Mouse (Mus musculus) embryonic facial prominence, embryonic 13.5 days (tissue): ENCODE results near the gene Dscaml1. TPM values are rescaled to one million over a fixed set of nuclear protein-coding genes. Genes with fewer than 3 reads are reported as not detected.

Experiments
- ATAC-seq: fragments of 200-750 bp; cut with Nextera tagmentation; 2 replicates; pipeline ENCODE4 v1.8.0; 2017; ENCODE audit warnings: low read depth; ENCODE audit not compliant: insufficient number of reproducible peaks, insufficient read depth, low FRiP score, low TSS enrichment
- H3K27ac ChIP-seq: fragments of 300-500 bp; sonication (generic); 2 replicates; pipeline ENCODE4 v1.5.1; 2015; ENCODE audit warnings: moderate library complexity, mild to moderate bottlenecking, inconsistent platforms
- H3K27me3 ChIP-seq: fragments of 300-500 bp; sonication (generic); 2 replicates; pipeline ENCODE4 v1.6.1; 2015; ENCODE audit warnings: mild to moderate bottlenecking, inconsistent platforms
- H3K36me3 ChIP-seq: fragments of 300-500 bp; sonication (generic); 2 replicates; pipeline ENCODE4 v1.6.1; 2015; ENCODE audit warnings: mild to moderate bottlenecking, inconsistent platforms
- H3K4me1 ChIP-seq: fragments of 300-500 bp; sonication (generic); 2 replicates; pipeline ENCODE4 v1.6.1; 2015; ENCODE audit warnings: inconsistent platforms
- H3K4me2 ChIP-seq: fragments of 300-500 bp; sonication (generic); 2 replicates; pipeline ENCODE4 v1.6.1; 2015; ENCODE audit warnings: moderate library complexity, mild to moderate bottlenecking, inconsistent platforms
- H3K4me3 ChIP-seq: fragments of 300-500 bp; sonication (generic); 2 replicates; pipeline ENCODE4 v1.5.1; 2015; ENCODE audit warnings: mild to moderate bottlenecking, inconsistent platforms
- H3K9ac ChIP-seq: fragments of 300-500 bp; sonication (generic); 2 replicates; pipeline ENCODE4 v1.6.1; 2015; ENCODE audit warnings: mild to moderate bottlenecking, inconsistent platforms
- H3K9me3 ChIP-seq: fragments of 300-500 bp; sonication (generic); 2 replicates; pipeline ENCODE4 v1.6.1; 2016; ENCODE audit warnings: inconsistent platforms
- WGBS: fragments of 180-500 bp; shearing (Covaris S2); methylation state at CpG from one replicate; pipeline ENCODE4 v1.1.7; 2015; ENCODE audit warnings: mixed read lengths; 5-methylcytosine and 5-hydroxymethylcytosine counted together
- polyA plus RNA-seq: library from polyadenylated mRNA; unstranded; fragments of >200 nt; fragmentation: Nextera tagmentation; extraction: Ambion mirVana; gene quantifications from 2 replicates; pipeline ENCODE4 v1.2.1, GENCODE M21; 2015

The Dscaml1 gene
- polyA plus RNA-seq, 1 experiment from 2014 or later = 0.97 TPM

- no peak overlapping the region for H3K4me3 ChIP-seq
- no peak for ATAC-seq
Measured at GRCm38 (mm10) chr9:45457200-45457599, 30.8 kb downstream of the Dscaml1 start.

GRCm38 (mm10) chr9:45458363-45458762 lies 31.9 kb downstream of the Dscaml1 start:
- peaks cover 6% of the 10 kb centered on the region for H3K4me1 ChIP-seq
- no peaks in the 10 kb centered on the region for H3K36me3 ChIP-seq
- H3K9ac ChIP-seq = no peak overlapping the region
- 62% methylated on average over 14 of the region's 14 CpGs for WGBS
- no peak for ATAC-seq
- H3K27ac ChIP-seq = no peak overlapping the region
- no peaks in the 10 kb centered on the region for H3K9me3 ChIP-seq
- no peaks in the 10 kb centered on the region for H3K27me3 ChIP-seq
- no peak overlapping the region for H3K4me3 ChIP-seq
- no peak overlapping the region for H3K4me2 ChIP-seq

More at GRCm38 (mm10) chr9:45457200-45457599, 30.8 kb downstream of the Dscaml1 start:
- H3K27me3 ChIP-seq = no peaks in the 10 kb centered on the region
- no peak overlapping the region for H3K4me2 ChIP-seq
- H3K9me3 ChIP-seq = no peaks in the 10 kb centered on the region
- peak overlapping the region; percentile 13; the same call in 1 of the 2 replicates for H3K27ac ChIP-seq
- peaks cover 6% of the 10 kb centered on the region for H3K4me1 ChIP-seq
- no peaks in the 10 kb centered on the region for H3K36me3 ChIP-seq
- 38% methylated on average over 7 of the region's 7 CpGs for WGBS
- no peak overlapping the region for H3K9ac ChIP-seq

- no peak for ATAC-seq
- Histone ChIP-seq H3K9me3 (no peaks in the 10 kb centered on the region), H3K4me2 (no peak overlapping the region), H3K4me3 (no peak overlapping the region), H3K36me3 (no peaks in the 10 kb centered on the region), H3K27ac (peak overlapping the region; percentile 1; the same call in 1 of the 2 replicates), H3K9ac (no peak overlapping the region), H3K27me3 (no peaks in the 10 kb centered on the region), H3K4me1 (peaks cover 10% of the 10 kb centered on the region)
- WGBS = 34% methylated on average over 6 of the region's 6 CpGs
Measured at GRCm38 (mm10) chr9:45465396-45466019, 39.1 kb downstream of the Dscaml1 start.

GRCm38 (mm10) chr9:45468235-45468634 lies 41.8 kb downstream of the Dscaml1 start:
- Histone ChIP-seq H3K27ac (no peak overlapping the region), H3K9ac (no peak overlapping the region), H3K4me3 (no peak overlapping the region), H3K27me3 (peaks cover 2% of the 10 kb centered on the region; the same call in 1 of the 2 replicates), H3K4me1 (peaks cover 18% of the 10 kb centered on the region), H3K4me2 (no peak overlapping the region), H3K9me3 (no peaks in the 10 kb centered on the region), H3K36me3 (no peaks in the 10 kb centered on the region)
- WGBS = 68% methylated on average over 10 of the region's 10 CpGs
- no peak for ATAC-seq

- Histone ChIP-seq H3K27ac (no peak overlapping the region), H3K4me1 (peaks cover 10% of the 10 kb centered on the region; the same call in 1 of the 2 replicates), H3K4me2 (no peak overlapping the region), H3K27me3 (peaks cover 2% of the 10 kb centered on the region; the same call in 1 of the 2 replicates), H3K9me3 (no peaks in the 10 kb centered on the region), H3K36me3 (no peaks in the 10 kb centered on the region), H3K4me3 (no peak overlapping the region), H3K9ac (no peak overlapping the region)
- WGBS = 79% methylated on average over 10 of the region's 10 CpGs
- ATAC-seq = no peak
Measured at GRCm38 (mm10) chr9:45470746-45471471, 44.5 kb downstream of the Dscaml1 start.

- Histone ChIP-seq H3K36me3 (no peaks in the 10 kb centered on the region), H3K27ac (no peak overlapping the region), H3K4me2 (no peak overlapping the region), H3K9ac (no peak overlapping the region), H3K4me1 (peaks cover 9% of the 10 kb centered on the region; the same call in 1 of the 2 replicates), H3K4me3 (no peak overlapping the region), H3K27me3 (peaks cover 2% of the 10 kb centered on the region; the same call in 1 of the 2 replicates), H3K9me3 (no peaks in the 10 kb centered on the region)
- 26% methylated on average over 9 of the region's 9 CpGs for WGBS
- no peak for ATAC-seq
Measured at GRCm38 (mm10) chr9:45471691-45472090, 45.3 kb downstream of the Dscaml1 start.

- ATAC-seq = no peak
- H3K4me3 ChIP-seq = no peak overlapping the region
- no peaks in the 10 kb centered on the region for H3K36me3 ChIP-seq
- H3K4me2 ChIP-seq = no peak overlapping the region
- H3K27me3 ChIP-seq = peaks cover 2% of the 10 kb centered on the region; the same call in 1 of the 2 replicates
- H3K9me3 ChIP-seq = no peaks in the 10 kb centered on the region
- H3K9ac ChIP-seq = no peak overlapping the region
- peaks cover 9% of the 10 kb centered on the region; the same call in 1 of the 2 replicates for H3K4me1 ChIP-seq
- H3K27ac ChIP-seq = no peak overlapping the region
Measured at GRCm38 (mm10) chr9:45474874-45475273, 48.4 kb downstream of the Dscaml1 start.

- no peaks in the 10 kb centered on the region for H3K4me1 ChIP-seq
- no peak overlapping the region for H3K4me2 ChIP-seq
- WGBS = 87% methylated on average over 9 of the region's 9 CpGs
- no peak for ATAC-seq
- H3K9ac ChIP-seq = no peak overlapping the region
- no peaks in the 10 kb centered on the region for H3K36me3 ChIP-seq
- no peak overlapping the region for H3K4me3 ChIP-seq
- H3K9me3 ChIP-seq = no peaks in the 10 kb centered on the region
- H3K27me3 ChIP-seq = no peaks in the 10 kb centered on the region
- H3K27ac ChIP-seq = no peak overlapping the region
Measured at GRCm38 (mm10) chr9:45480936-45481335, 54.5 kb downstream of the Dscaml1 start.

- Histone ChIP-seq H3K4me2 (no peak overlapping the region), H3K27me3 (no peaks in the 10 kb centered on the region), H3K36me3 (no peaks in the 10 kb centered on the region), H3K27ac (no peak overlapping the region), H3K4me3 (no peak overlapping the region), H3K9ac (no peak overlapping the region), H3K4me1 (no peaks in the 10 kb centered on the region), H3K9me3 (no peaks in the 10 kb centered on the region)
- no peak for ATAC-seq
- 66% methylated on average over 4 of the region's 4 CpGs for WGBS
Measured at GRCm38 (mm10) chr9:45486665-45487074, 60.2 kb downstream of the Dscaml1 start.

GRCm38 (mm10) chr9:45487179-45487801 lies 60.9 kb downstream of the Dscaml1 start:
- H3K9ac ChIP-seq = no peak overlapping the region
- ATAC-seq = no peak
- no peaks in the 10 kb centered on the region for H3K9me3 ChIP-seq
- no peak overlapping the region for H3K4me3 ChIP-seq
- H3K4me1 ChIP-seq = no peaks in the 10 kb centered on the region
- H3K27me3 ChIP-seq = no peaks in the 10 kb centered on the region
- no peaks in the 10 kb centered on the region for H3K36me3 ChIP-seq
- no peak overlapping the region for H3K4me2 ChIP-seq
- WGBS = 78% methylated on average over 12 of the region's 12 CpGs
- no peak overlapping the region for H3K27ac ChIP-seq

GRCm38 (mm10) chr9:45490899-45491298 lies 64.5 kb downstream of the Dscaml1 start:
- WGBS = 84% methylated on average over 2 of the region's 2 CpGs
- Histone ChIP-seq H3K4me1 (no peaks in the 10 kb centered on the region), H3K4me3 (no peak overlapping the region), H3K27ac (no peak overlapping the region), H3K9ac (no peak overlapping the region), H3K27me3 (no peaks in the 10 kb centered on the region), H3K4me2 (no peak overlapping the region), H3K9me3 (no peaks in the 10 kb centered on the region), H3K36me3 (no peaks in the 10 kb centered on the region)
- ATAC-seq = no peak
